Mouse (Mus musculus): Measurements from ENCODE around the gene Uspl1. TPM values are rescaled to one million over a fixed set of nuclear protein-coding genes. Genes with fewer than 3 reads are reported as not detected.
A peak's percentile ranks its signal among the peaks of the same experiment; 100 is the strongest.
"Not testable (repeated sequence)": the region's sequence is repeated elsewhere in the genome, so short reads cannot be mapped to it uniquely, and the experiment has no call there.

Gene Uspl1
- polyA plus RNA-seq (2016; fragmentation: Nextera tagmentation; extraction: Ambion mirVana), result 71.2 and 72.3 TPM in 2 replicates

DNA sequence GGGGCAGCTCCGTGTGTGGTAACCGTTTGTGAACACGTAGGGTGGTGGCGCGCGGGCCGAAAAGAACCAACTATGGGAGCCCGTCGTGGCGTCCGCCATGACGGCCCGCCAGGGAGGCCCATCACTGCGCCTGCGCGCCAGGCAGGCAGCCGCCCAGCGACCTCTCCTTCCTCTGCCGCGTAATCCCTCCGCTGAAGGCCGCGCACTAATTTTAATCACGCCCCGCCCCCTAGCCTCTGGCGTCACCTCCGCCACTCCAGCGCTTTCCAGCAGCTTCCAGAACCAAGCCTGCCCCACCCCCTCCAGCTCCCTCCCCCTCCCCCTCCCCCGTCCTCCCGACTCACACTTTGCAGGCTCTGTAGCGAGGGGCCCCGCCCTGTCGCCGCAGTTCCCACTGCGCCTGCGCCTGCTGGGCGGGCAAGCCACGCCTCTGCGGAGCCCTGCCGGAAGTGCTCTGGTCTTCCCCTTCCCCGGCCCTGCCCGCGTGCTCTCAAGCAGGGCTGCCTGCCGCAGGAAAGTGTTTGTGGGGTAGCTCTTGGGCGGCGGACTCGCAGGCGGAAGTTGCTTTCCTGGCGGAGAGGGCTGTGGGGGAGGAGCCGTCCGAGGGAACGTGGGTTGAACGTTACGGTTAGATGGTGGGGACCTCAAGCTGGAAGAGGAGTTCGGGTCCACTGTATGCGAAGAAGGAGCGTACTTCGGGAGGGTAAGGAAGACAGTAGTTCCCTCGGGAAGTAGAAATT, at the start of gene Uspl1, which contains the start of gene Hmgb1:
Gene Uspl1 (plus strand): TSS at position 247 of the 740 bp plus-strand sequence.
Gene Hmgb1 (minus strand): TSS at position 386 of the 740 bp plus-strand sequence.
- Histone ChIP-seq H3K36me3 (peaks cover 7% of the 10 kb centered on the region), H3K27ac (replicated peaks) (peak within 1 kb of the TSS; percentile 94), H3K9me3 (no peaks in the 10 kb centered on the region), H3K4me3 (peak within 1 kb of the TSS; percentile 80), H3K4me2 (replicated peaks) (peak within 1 kb of the TSS; percentile 81), H3K4me1 (peaks cover 23% of the 10 kb centered on the region), H3K9ac (replicated peaks) (peak within 1 kb of the TSS; percentile 84), H3K27me3 (no peaks in the 10 kb centered on the region)
- peak; percentile 97 for ATAC-seq (ENCODE audit: low FRiP score, low read depth)
- WGBS, result under 1% methylated on average over 54 of the region's 59 CpGs

DNA sequence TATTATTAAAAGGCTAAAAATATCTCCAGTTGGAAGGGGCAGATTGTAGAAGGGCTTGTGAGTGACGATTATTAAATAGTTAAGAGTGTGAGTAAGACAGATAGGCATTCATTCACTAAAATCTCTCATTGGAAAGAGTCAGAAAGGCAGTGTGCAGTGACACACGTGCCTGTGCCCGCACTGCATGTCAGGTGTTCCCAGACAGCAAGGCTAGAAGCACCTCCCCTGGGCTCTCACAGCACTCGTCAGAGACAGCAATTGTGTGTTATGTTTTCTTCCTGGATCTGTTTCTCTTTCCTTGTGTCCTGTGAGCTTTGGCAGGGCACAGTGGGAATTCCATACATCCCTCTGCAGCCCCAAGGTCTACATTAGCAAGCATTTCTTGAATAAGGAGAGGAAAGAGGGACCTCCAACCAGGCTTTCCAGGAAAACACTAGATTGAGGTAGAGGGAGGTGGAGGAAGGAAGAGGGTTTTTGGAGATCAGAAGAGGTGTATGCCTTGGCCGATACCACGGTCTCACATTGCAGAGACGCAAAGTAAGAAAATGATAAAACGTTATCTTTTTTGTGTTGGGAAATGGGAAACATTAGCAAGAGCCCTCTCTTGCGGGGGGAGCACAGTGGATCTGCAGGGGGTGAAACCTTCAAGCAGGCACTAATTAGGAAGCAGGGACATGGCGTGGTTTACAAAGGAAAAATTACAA, 49.2 kb upstream of the Uspl1 start:
- Histone ChIP-seq H3K4me1 (no peaks in the 10 kb centered on the region), H3K4me3 (no peak overlapping the region), H3K27me3 (no peaks in the 10 kb centered on the region), H3K9ac (replicated peaks) (no peak overlapping the region), H3K4me2 (replicated peaks) (no peak overlapping the region), H3K27ac (replicated peaks) (no peak overlapping the region), H3K36me3 (no peaks in the 10 kb centered on the region), H3K9me3 (no peaks in the 10 kb centered on the region)
- WGBS, result 84% methylated on average over 10 of the region's 10 CpGs
- no peak for ATAC-seq (ENCODE audit: low FRiP score, low read depth)

DNA sequence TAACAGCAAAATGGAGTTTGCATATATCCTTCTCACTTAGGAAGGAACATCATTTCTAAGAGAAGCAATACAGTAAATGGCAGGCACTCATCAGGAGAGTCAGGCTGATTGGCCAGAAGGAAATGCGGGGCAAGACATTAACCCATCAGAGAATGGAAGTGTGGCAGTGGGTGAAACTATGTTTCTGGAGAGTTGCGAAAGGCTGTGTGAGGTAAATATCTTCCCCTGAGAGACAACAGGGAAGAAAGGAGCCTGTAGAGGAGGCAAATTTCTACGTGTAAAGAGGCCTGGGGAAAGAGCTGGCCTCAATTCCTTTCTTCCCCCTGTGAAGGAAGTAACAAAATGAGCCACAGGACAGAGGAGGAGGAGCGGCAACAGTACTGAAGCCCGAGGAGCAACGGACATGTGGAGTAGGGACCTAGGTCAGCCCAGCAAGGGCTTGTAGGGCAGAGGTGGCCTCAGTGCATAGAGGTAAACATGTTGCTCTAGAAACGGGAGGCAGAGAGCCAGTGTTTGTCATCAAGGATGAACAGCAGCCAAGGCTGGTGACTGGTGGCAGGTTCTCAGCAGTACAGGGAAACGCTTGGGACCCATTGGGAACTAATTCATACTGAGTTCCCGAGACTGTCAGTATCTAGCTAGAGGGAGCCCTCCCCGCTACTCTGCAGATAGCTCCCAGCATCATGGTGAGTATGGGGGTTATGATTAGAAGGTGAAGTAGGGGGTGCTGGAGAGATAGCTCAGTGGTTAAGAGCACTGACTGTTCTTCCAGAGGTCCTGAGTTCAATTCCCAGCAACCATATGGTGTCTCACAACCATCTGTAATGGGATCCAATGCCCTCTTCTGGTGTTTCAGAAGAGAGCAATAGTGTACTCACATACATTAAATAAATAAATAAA, 48.4 kb upstream of the Uspl1 start:
- ATAC-seq (ENCODE audit: low FRiP score, low read depth), result no peak
- H3K4me3 ChIP-seq, result no peak overlapping the region
- H3K4me1 ChIP-seq, result no peaks in the 10 kb centered on the region
- H3K27me3 ChIP-seq, result no peaks in the 10 kb centered on the region
- no peaks in the 10 kb centered on the region for H3K9me3 ChIP-seq
- H3K27ac ChIP-seq (replicated peaks), result no peak overlapping the region
- H3K4me2 ChIP-seq (replicated peaks), result no peak overlapping the region
- H3K9ac ChIP-seq (replicated peaks), result no peak overlapping the region
- H3K36me3 ChIP-seq, result no peaks in the 10 kb centered on the region
- WGBS, result 83% methylated on average over 10 of the region's 10 CpGs

DNA sequence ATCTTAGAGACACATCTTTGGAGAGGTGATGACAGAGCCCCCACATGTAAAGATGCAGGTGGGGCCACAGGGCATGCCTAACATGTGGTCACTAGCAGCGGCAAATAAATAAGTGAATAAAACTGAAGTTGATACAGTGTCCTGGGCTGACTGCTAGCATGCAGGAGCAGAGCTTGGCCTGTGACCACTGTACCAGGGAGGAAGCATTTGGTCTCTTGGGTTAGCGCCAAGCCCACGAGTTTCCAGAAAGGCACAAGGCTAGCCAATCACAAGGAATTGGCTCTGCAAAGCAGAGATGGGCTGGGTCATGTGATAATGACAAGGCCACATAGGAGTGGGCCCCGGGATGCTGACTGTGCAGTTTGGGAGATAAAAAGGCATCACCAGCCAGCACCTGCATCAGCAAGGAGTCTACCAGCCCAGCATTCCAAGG, 47.2 kb upstream of the Uspl1 start:
- no peak overlapping the region for H3K4me2 ChIP-seq (replicated peaks)
- ATAC-seq (ENCODE audit: low FRiP score, low read depth), result no peak
- no peaks in the 10 kb centered on the region for H3K36me3 ChIP-seq
- no peak overlapping the region for H3K4me3 ChIP-seq
- no peak overlapping the region for H3K9ac ChIP-seq (replicated peaks)
- no peaks in the 10 kb centered on the region for H3K27me3 ChIP-seq
- 86% methylated on average over 4 of the region's 4 CpGs for WGBS
- no peak overlapping the region; the same call in 1 of the 2 replicates for H3K27ac ChIP-seq (replicated peaks)
- H3K9me3 ChIP-seq, result no peaks in the 10 kb centered on the region
- no peaks in the 10 kb centered on the region for H3K4me1 ChIP-seq

DNA sequence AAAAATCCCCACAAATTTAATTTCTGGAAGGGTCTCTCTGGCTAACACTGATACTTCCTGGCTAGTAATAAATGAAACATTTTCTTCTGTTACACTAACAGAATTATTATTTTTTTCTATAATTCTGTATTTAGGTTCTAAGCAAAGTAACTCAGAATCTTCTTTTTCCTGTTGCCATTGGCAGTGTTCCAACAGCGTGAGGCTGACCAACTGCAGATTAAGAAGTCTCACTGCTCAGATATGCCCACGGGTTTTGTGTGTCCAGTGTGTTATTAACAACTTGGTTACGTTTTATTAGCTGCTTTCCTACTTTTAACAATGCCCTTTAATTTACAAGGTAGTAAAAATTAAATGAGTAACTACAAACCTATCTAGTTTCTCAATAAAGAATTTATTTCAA, 46.7 kb upstream of the Uspl1 start:
- Histone ChIP-seq H3K4me2 (replicated peaks) (no peak overlapping the region), H3K27me3 (no peaks in the 10 kb centered on the region), H3K9me3 (no peaks in the 10 kb centered on the region), H3K9ac (replicated peaks) (no peak overlapping the region), H3K27ac (replicated peaks) (no peak overlapping the region), H3K4me3 (no peak overlapping the region), H3K4me1 (no peaks in the 10 kb centered on the region), H3K36me3 (no peaks in the 10 kb centered on the region)
- WGBS, result 88% methylated on average over 3 of the region's 3 CpGs
- no peak for ATAC-seq (ENCODE audit: low FRiP score, low read depth)

DNA sequence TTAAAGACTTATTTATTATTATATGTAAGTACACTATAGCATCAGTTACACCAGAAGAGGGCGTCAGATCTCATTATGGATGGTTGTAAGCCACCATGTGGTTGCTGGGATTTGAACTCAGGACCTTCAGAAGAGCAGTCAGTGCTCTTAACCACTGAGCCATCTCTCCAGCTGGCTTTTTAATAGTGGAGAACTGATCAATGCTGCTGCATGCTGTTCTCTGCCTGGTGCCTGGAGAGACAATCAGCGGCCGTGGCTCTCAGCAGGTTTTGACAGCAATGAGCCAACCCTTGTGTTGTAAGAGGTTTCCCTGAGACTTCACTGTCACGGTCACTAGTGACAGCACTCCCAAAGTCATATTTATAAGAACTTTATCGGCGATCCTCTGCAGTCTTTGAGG, 46.1 kb upstream of the Uspl1 start:
- H3K9ac ChIP-seq (replicated peaks); H3K36me3 ChIP-seq; H3K27ac ChIP-seq (replicated peaks); ATAC-seq (ENCODE audit: low FRiP score, low read depth); H3K4me2 ChIP-seq (replicated peaks); H3K4me3 ChIP-seq; H3K9me3 ChIP-seq; H3K4me1 ChIP-seq; H3K27me3 ChIP-seq: not testable (repeated sequence)
- WGBS, result 89% methylated on average over 6 of the region's 6 CpGs

DNA sequence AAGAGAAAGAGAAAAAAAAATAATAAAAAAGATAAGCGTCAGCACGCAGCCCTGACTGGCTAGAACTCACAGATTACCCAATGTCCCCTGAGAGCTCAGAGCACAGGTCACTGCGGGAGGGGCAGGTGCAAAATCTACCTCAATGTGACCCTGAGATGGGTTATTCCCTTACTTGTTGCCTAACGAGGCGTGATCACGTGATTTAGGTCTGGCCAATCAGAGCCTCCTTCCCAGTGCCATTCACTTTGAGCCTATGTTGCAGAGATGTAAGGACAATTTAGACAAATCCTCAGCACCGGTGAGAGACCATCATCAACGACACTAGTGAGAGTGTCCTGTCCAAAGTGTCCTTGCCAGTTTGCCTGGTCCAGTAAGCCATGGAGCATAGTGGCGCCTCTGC, 43.8 kb upstream of the Uspl1 start:
- H3K27ac ChIP-seq (replicated peaks), result no peak overlapping the region
- H3K4me1 ChIP-seq, result no peaks in the 10 kb centered on the region
- no peaks in the 10 kb centered on the region for H3K36me3 ChIP-seq
- no peaks in the 10 kb centered on the region for H3K27me3 ChIP-seq
- H3K9ac ChIP-seq (replicated peaks), result no peak overlapping the region
- H3K9me3 ChIP-seq, result no peaks in the 10 kb centered on the region
- no peak overlapping the region for H3K4me3 ChIP-seq
- no peak for ATAC-seq (ENCODE audit: low FRiP score, low read depth)
- no peak overlapping the region for H3K4me2 ChIP-seq (replicated peaks)
- WGBS, result 62% methylated on average over 9 of the region's 9 CpGs

DNA sequence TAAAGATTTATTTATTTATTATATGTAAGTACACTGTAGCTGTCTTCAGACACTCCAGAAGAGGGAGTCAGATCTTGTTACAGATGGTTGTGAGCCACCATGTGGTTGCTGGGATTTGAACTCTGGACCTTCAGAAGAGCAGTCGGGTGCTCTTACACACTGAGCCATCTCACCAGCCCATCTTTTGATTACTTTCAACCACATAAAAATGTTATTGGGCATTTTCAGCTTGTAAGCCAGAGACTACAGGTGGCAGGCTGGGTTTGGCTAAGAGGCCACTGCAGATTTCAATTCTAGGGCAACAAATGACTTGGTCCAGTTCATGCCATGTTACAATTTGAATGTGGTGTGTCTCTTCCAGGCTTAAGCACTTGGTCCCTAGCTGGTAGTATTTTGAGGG, 43.0 kb upstream of the Uspl1 start:
- ATAC-seq (ENCODE audit: low FRiP score, low read depth); H3K9me3 ChIP-seq; H3K27ac ChIP-seq (replicated peaks); H3K36me3 ChIP-seq; H3K9ac ChIP-seq (replicated peaks); H3K4me2 ChIP-seq (replicated peaks); H3K4me3 ChIP-seq; H3K4me1 ChIP-seq; H3K27me3 ChIP-seq: not testable (repeated sequence)
- 100% methylated on average over 1 of the region's 1 CpGs for WGBS

DNA sequence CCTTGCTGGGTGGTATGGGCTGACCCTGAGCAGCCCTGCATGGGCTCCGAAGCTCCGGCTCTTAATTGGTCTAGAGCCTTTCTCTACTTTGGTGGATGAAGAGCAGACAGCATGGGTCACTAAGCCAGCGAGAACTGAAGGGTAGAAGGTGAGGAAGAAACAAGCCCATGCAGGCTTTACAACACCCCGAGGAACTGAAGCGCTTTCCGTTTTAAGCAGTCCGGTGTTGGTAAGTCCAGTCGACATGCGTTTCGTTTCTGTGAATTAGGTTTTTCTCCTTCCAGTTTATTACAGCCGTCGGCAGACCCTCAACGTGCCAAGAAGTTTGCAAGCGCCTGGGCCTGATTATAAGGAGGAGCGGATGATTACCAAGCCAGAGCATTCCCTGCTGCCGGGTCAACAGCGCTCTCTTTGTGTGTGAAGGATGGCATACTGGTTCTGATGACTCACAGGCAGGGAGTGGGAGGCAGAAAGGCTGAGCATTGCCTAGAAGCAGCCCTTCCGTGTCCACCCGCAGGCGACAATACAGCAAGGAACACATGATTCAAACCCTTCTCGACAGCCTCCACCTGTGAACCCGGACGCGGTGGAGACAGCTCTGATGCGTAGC, 40.3 kb upstream of the Uspl1 start:
- Histone ChIP-seq H3K4me2 (replicated peaks) (no peak overlapping the region), H3K27ac (replicated peaks) (no peak overlapping the region), H3K9me3 (no peaks in the 10 kb centered on the region), H3K27me3 (no peaks in the 10 kb centered on the region), H3K36me3 (no peaks in the 10 kb centered on the region), H3K4me3 (no peak overlapping the region), H3K4me1 (no peaks in the 10 kb centered on the region), H3K9ac (replicated peaks) (no peak overlapping the region)
- WGBS, result 87% methylated on average over 25 of the region's 25 CpGs
- ATAC-seq (ENCODE audit: low FRiP score, low read depth), result no peak

DNA sequence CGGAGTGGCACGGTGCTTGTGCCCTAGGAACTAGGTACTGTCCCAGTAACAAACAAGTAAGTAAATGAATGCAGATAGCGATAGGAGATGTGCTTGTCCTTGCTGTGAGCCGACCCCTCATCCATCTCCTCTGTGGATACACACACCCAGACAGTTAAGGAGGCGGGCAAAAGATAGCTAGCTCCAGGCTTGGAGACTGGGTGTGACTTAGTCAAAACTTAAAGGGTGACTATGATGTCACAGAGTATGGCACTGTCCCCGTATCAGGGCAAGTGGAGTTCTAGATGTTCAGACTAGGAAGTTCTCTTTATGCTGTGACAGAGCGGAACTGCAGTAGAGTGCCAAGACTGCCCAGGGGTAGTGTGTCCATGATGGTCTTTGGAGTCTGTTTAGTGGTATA, 37.5 kb upstream of the Uspl1 start:
- WGBS, result 92% methylated on average over 7 of the region's 7 CpGs
- Histone ChIP-seq H3K9me3 (no peaks in the 10 kb centered on the region), H3K4me1 (no peaks in the 10 kb centered on the region), H3K27ac (replicated peaks) (no peak overlapping the region), H3K27me3 (no peaks in the 10 kb centered on the region), H3K4me3 (no peak overlapping the region), H3K9ac (replicated peaks) (no peak overlapping the region), H3K4me2 (replicated peaks) (no peak overlapping the region), H3K36me3 (no peaks in the 10 kb centered on the region)
- no peak for ATAC-seq (ENCODE audit: low FRiP score, low read depth)

DNA sequence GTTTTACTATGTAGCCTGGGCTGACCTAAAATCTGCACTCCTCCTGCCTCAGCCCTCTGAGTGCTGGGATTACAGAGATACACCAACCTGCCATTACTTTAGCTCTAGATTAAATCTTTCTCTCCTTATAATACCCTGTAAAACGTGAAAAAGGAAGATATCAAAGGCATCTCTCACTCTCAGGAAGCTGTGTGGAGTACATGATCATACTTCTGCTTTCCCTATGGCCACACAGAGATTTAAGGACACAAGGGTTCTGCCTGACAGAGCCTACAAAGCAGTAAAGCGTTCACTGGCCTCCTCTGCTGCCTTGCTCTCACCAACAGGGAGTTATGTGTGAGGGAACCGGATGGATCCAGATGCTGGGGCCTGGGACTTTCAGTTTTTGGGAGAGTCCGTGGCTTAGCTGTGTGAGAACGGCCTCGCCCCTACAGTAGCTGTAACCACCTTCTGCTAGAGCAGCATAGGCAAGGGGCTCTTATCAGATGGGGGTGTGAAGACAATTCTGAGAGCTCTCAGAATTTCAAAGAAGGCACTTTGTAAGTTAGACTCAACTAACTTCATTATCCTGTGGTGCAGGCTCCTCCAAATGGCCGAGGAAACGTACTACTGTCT, 36.7 kb upstream of the Uspl1 start:
- no peaks in the 10 kb centered on the region for H3K4me1 ChIP-seq
- ATAC-seq (ENCODE audit: low FRiP score, low read depth), result no peak
- no peak overlapping the region for H3K4me2 ChIP-seq (replicated peaks)
- no peak overlapping the region for H3K27ac ChIP-seq (replicated peaks)
- H3K9ac ChIP-seq (replicated peaks), result no peak overlapping the region
- no peaks in the 10 kb centered on the region for H3K9me3 ChIP-seq
- no peak overlapping the region for H3K4me3 ChIP-seq
- WGBS, result 81% methylated on average over 8 of the region's 8 CpGs
- no peaks in the 10 kb centered on the region for H3K36me3 ChIP-seq
- no peaks in the 10 kb centered on the region for H3K27me3 ChIP-seq

All from midbrain, embryonic 12.5 days (tissue).